Mouse (Mus musculus): ENCODE measurements around the gene Scn3a. TPM values are rescaled to one million over a fixed set of nuclear protein-coding genes. Genes with fewer than 3 reads are reported as not detected.

Scn3a gene
- total and polyA plus RNA-seq, 3 experiments, result not detected

GRCm38 (mm10) chr2:65450449-65451360 is 116.7 kb downstream of the Scn3a start:
- H3K4me3 ChIP-seq (ENCODE audit: control insufficient read depth in 1 of 2, insufficient read depth in 1 of 2, low read depth in 2 of 2, low read length in 2 of 2), result no peak overlapping the region
- H3K9me3 ChIP-seq (replicated peaks; ENCODE audit: insufficient read depth, low read length), result no peaks in the 10 kb centered on the region
- H3K27me3 ChIP-seq (ENCODE audit: control insufficient read depth in 1 of 2, insufficient read depth in 2 of 2, low read length in 2 of 2), result no peaks in the 10 kb centered on the region
- no peak overlapping the region for H3K27ac ChIP-seq (ENCODE audit: control insufficient read depth, low read depth, low read length)
- DNase-seq (ENCODE audit: low read depth, low spot score), result no peak
- no peak overlapping the region for H3K9ac ChIP-seq (ENCODE audit: control insufficient read depth, low read depth, low read length, poor library complexity, severe bottlenecking)
- no peak for TF ChIP-seq USF1 (IDR thresholded peaks at IDR 0.05; ENCODE audit: low read depth, low read length)
- TF ChIP-seq SMC3 (IDR thresholded peaks at IDR 0.05; ENCODE audit: low read depth, low read length), result no peak
- TF ChIP-seq CHD1 (IDR thresholded peaks at IDR 0.05; ENCODE audit: low read depth, low read length), result no peak
- no peak for TF ChIP-seq ETS1 (IDR thresholded peaks at IDR 0.05; ENCODE audit: low read depth, low read length)
- no peak for TF ChIP-seq POLR2A (IDR thresholded peaks at IDR 0.05; ENCODE audit: control insufficient read depth in 1 of 2, insufficient read depth in 1 of 2, low read depth in 1 of 2, low read length in 2 of 2, poor library complexity in 1 of 2)
- TF ChIP-seq UBTF (IDR thresholded peaks at IDR 0.05; ENCODE audit: borderline replicate concordance, insufficient read depth, low read depth, low read length), result no peak
- no peak for TF ChIP-seq TCF12 (IDR thresholded peaks at IDR 0.05; ENCODE audit: low read depth, low read length)
- no peak for TF ChIP-seq MAFK (IDR thresholded peaks at IDR 0.05; ENCODE audit: borderline replicate concordance, low read depth, low read length)
- TF ChIP-seq TBP (IDR thresholded peaks at IDR 0.05; ENCODE audit: low read depth, low read length), result no peak
- TF ChIP-seq MAZ (IDR thresholded peaks at IDR 0.05; ENCODE audit: low read depth, low read length), result no peak
- TF ChIP-seq CHD2 (IDR thresholded peaks at IDR 0.05; ENCODE audit: low read length), result no peak
- TF ChIP-seq E2F4 (IDR thresholded peaks at IDR 0.05; ENCODE audit: borderline replicate concordance, low read depth, low read length), result no peak
- TF ChIP-seq GATA1 (IDR thresholded peaks at IDR 0.05; ENCODE audit: low read depth, low read length), result no peak
- TF ChIP-seq ZMIZ1 (IDR thresholded peaks at IDR 0.05; ENCODE audit: low read depth, low read length), result no peak
- TF ChIP-seq MEF2A (IDR thresholded peaks at IDR 0.05; ENCODE audit: extremely low read depth, insufficient replicate concordance, low read depth, low read length, poor library complexity, severe bottlenecking), result no peak
- TF ChIP-seq NELFE (IDR thresholded peaks at IDR 0.05; ENCODE audit: low read depth, low read length), result no peak
- no peak for TF ChIP-seq TAL1 (IDR thresholded peaks at IDR 0.05; ENCODE audit: low read length)
- TF ChIP-seq EP300 (IDR thresholded peaks at IDR 0.05; ENCODE audit: low read depth in 1 of 2, low read length in 2 of 2), result no peak
- no peak for TF ChIP-seq POLR2AphosphoS5 (IDR thresholded peaks at IDR 0.05; ENCODE audit: borderline replicate concordance, low read depth, low read length)
- H3K4me1 ChIP-seq (ENCODE audit: control insufficient read depth in 1 of 2, insufficient read depth in 2 of 2, low read length in 2 of 2), result no peaks in the 10 kb centered on the region
- no peaks in the 10 kb centered on the region for H3K36me3 ChIP-seq (ENCODE audit: control insufficient read depth in 1 of 2, insufficient read depth in 2 of 2, low read length in 2 of 2)
- no peaks in the 10 kb centered on the region for H3K79me2 ChIP-seq (ENCODE audit: control insufficient read depth, insufficient read depth, low read length, poor library complexity)
